14 mouse cellular contexts compared by ENCODE assay signal in genomic region chr19:44387089-44387671, GRCm38 (mm10). TPM values are rescaled to one million over a fixed set of nuclear protein-coding genes. Genes with fewer than 3 reads are reported as not detected.
DNase-seq lines count a peak whose midpoint lies in the region; ATAC-seq and TF ChIP-seq lines count a peak whose summit lies in the region.
"Had no signal": no experiment of that assay in that cellular context is flagged by ENCODE, and none has a peak within 500 bp of the region (broad histone marks: within the 10 kb centered on the region; RNA-seq: fewer than 3 reads in every experiment).

No protein-coding gene starts in this region.

- no peaks in the 10 kb centered on the region for H3K36me3 ChIP-seq in liver, postnatal 0 days (replicated peaks; ENCODE audit: insufficient read depth, low read length)
- no peaks in the 10 kb centered on the region for H3K36me3 ChIP-seq in hindbrain, embryonic 13.5 days
- H3K36me3 ChIP-seq: hindbrain, embryonic 15.5 days; stomach, embryonic 15.5 days had no signal

- DNase-seq in gastrocnemius, adult 2 months, result no peak
- no peak for DNase-seq in gastrocnemius, adult 18-20 months (ENCODE audit: low spot score)
- DNase-seq in lung, postnatal 25 days (ENCODE audit: low spot score), result peak; percentile 62
- no peak for DNase-seq in lung, postnatal 10 days
- peak; percentile 21 for DNase-seq in induced T-regulatory cell, adult 2 months (ENCODE audit: low read depth)
- no peak for DNase-seq in liver, postnatal 0 days
- DNase-seq in natural killer cell, adult 2 months (ENCODE audit: low spot score in 2 of 2), result no peak
- DNase-seq: cerebellum, adult 8-10 months; kidney, adult 9 months had no signal

- H3K27ac ChIP-seq in gastrocnemius, adult 2 months, result peak overlapping the region; percentile 90
- H3K27ac ChIP-seq in liver, postnatal 0 days (ENCODE audit: low read depth), result peak overlapping the region; percentile 93
- H3K27ac ChIP-seq in hindbrain, embryonic 13.5 days, result no peak overlapping the region

- H3K4me1 ChIP-seq in liver, postnatal 0 days (ENCODE audit: insufficient read depth), result peaks cover 41% of the 10 kb centered on the region
- H3K4me1 ChIP-seq in hindbrain, embryonic 13.5 days (replicated peaks), result peaks cover 21% of the 10 kb centered on the region

- no peak for TF ChIP-seq CTCF in gastrocnemius, adult 2 months (IDR thresholded peaks at IDR 0.05)
- TF ChIP-seq CTCF in liver, postnatal 0 days (IDR thresholded peaks at IDR 0.05; ENCODE audit: low read depth), result no peak

- H3K9me3 ChIP-seq in liver, postnatal 0 days (ENCODE audit: low read length), result no peaks in the 10 kb centered on the region
- no peaks in the 10 kb centered on the region for H3K9me3 ChIP-seq in hindbrain, embryonic 13.5 days
- H3K9me3 ChIP-seq: hindbrain, embryonic 15.5 days; stomach, embryonic 15.5 days had no signal

- intact Hi-C loops in gastrocnemius, adult 2 months (cut with DNase I), result loop anchor here (2.0 kb wide), 1 partner anchor 20 kb away; the partner anchor contains the start of gene Scd1

- ATAC-seq in liver, postnatal 0 days, result no peak
- no peak for ATAC-seq in hindbrain, embryonic 13.5 days (ENCODE audit: low FRiP score)
- ATAC-seq: forebrain, embryonic 16.5 days had no signal

- no peak for TF ChIP-seq EP300 in liver, postnatal 0 days (IDR thresholded peaks at IDR 0.05; ENCODE audit: low read depth)

- 81% methylated on average over 4 of the region's 4 CpGs for WGBS in liver, postnatal 0 days (ENCODE audit: insufficient replicate concordance)
- WGBS in hindbrain, embryonic 13.5 days, result 94% methylated on average over 4 of the region's 4 CpGs

- peak overlapping the region; percentile 84 for H3K4me3 ChIP-seq in gastrocnemius, adult 2 months
- no peak overlapping the region for H3K4me3 ChIP-seq in liver, postnatal 0 days (ENCODE audit: low read depth, low read length)
- no peak overlapping the region for H3K4me3 ChIP-seq in hindbrain, embryonic 13.5 days

- peak overlapping the region; percentile 86 for H3K4me2 ChIP-seq in liver, postnatal 0 days (ENCODE audit: low read depth, low read length)
- H3K4me2 ChIP-seq in hindbrain, embryonic 13.5 days, result no peak overlapping the region

- no peak overlapping the region for H3K9ac ChIP-seq in liver, postnatal 0 days (replicated peaks)
- no peak overlapping the region for H3K9ac ChIP-seq in hindbrain, embryonic 13.5 days
- H3K9ac ChIP-seq: stomach, embryonic 15.5 days had no signal

- no peaks in the 10 kb centered on the region for H3K27me3 ChIP-seq in liver, postnatal 0 days (ENCODE audit: insufficient read depth, low read length)
- no peaks in the 10 kb centered on the region for H3K27me3 ChIP-seq in hindbrain, embryonic 13.5 days
- H3K27me3 ChIP-seq: hindbrain, embryonic 15.5 days; stomach, embryonic 15.5 days had no signal

RNA-seq across cellular contexts. Expression of gene Scd1, which starts 20.5 kb away (rescaled TPM):
- total RNA-seq in gastrocnemius, adult 2 months (2021), result 10 to 100 TPM; 10.9 to 33.9 TPM
- total RNA-seq in gastrocnemius, adult 18-20 months (2021), result 10 to 100 TPM; 20.6 to 38.0 TPM
- 2.3 and 2.8 TPM in 2 replicates for polyA plus RNA-seq in liver, postnatal 0 days (2015; fragmentation: Nextera tagmentation; extraction: Ambion mirVana)
- polyA plus RNA-seq in hindbrain, embryonic 13.5 days (2015; fragmentation: Nextera tagmentation; extraction: Ambion mirVana), result 4.2 and 4.4 TPM in 2 replicates

RNA-seq across cellular contexts. Expression of gene Scd4, which starts 54.3 kb away (rescaled TPM):
- under 1 TPM in 1 of 2 experiments, not detected in 1; 0.13 TPM for total RNA-seq in gastrocnemius, adult 2 months (2021)
- total RNA-seq in gastrocnemius, adult 18-20 months (2021), result under 1 TPM in 1 of 2 experiments, not detected in 1; 0.14 TPM
- not detected in 2 replicates for polyA plus RNA-seq in liver, postnatal 0 days (2015; fragmentation: Nextera tagmentation; extraction: Ambion mirVana)
- 0.09 and 0.19 TPM in 2 replicates for polyA plus RNA-seq in hindbrain, embryonic 13.5 days (2015; fragmentation: Nextera tagmentation; extraction: Ambion mirVana)
- polyA plus RNA-seq: embryonic facial prominence, embryonic 11.5 days had no signal

Comparison
In these comparisons a context has a peak if more than half of its experiments do, and no peak if none do; other contexts are left out.
1. DNase-seq: peak in lung, postnatal 25 days (single experiment) and induced T-regulatory cell, adult 2 months (single experiment); none in gastrocnemius, adult 2 months (single experiment), gastrocnemius, adult 18-20 months (single experiment), lung, postnatal 10 days (single experiment), liver, postnatal 0 days (single experiment) and natural killer cell, adult 2 months (0 of 2).